Mouse (Mus musculus): Measurements from ENCODE around the gene Tmtc2. TPM values are rescaled to one million over a fixed set of nuclear protein-coding genes. Genes with fewer than 3 reads are reported as not detected.

Tmtc2 gene
- polyA plus RNA-seq, 1 experiment from 2014 or later: 6.9 TPM

- Histone ChIP-seq H3K9ac (no peak overlapping the region), H3K27me3 (ENCODE audit: insufficient read depth, low read length) (no peaks in the 10 kb centered on the region), H3K9me3 (ENCODE audit: low read depth, low read length) (no peaks in the 10 kb centered on the region), H3K4me3 (ENCODE audit: low read depth, low read length) (no peak overlapping the region), H3K36me3 (ENCODE audit: insufficient read depth) (no peaks in the 10 kb centered on the region), H3K4me1 (ENCODE audit: insufficient read depth) (no peaks in the 10 kb centered on the region), H3K27ac (ENCODE audit: low read depth) (no peak overlapping the region), H3K4me2 (no peak overlapping the region)
- no peak for TF ChIP-seq CTCF (IDR thresholded peaks at IDR 0.05; ENCODE audit: low read depth)
- ATAC-seq (ENCODE audit: insufficient read depth) (no peak), DNase-seq (no peak)
- WGBS: 81% methylated on average over 2 of the region's 2 CpGs
Observed at GRCm38 (mm10) chr10:105548040-105548439, 26.2 kb downstream of the Tmtc2 start.

- Histone ChIP-seq H3K9me3 (ENCODE audit: low read depth, low read length) (no peaks in the 10 kb centered on the region), H3K27me3 (ENCODE audit: insufficient read depth, low read length) (no peaks in the 10 kb centered on the region), H3K27ac (ENCODE audit: low read depth) (no peak overlapping the region), H3K4me3 (ENCODE audit: low read depth, low read length) (no peak overlapping the region), H3K4me2 (no peak overlapping the region), H3K9ac (no peak overlapping the region), H3K4me1 (ENCODE audit: insufficient read depth) (no peaks in the 10 kb centered on the region), H3K36me3 (ENCODE audit: insufficient read depth) (no peaks in the 10 kb centered on the region)
- DNase-seq: no peak
- TF ChIP-seq CTCF (IDR thresholded peaks at IDR 0.05; ENCODE audit: low read depth): no peak
- WGBS: 81% methylated on average over 2 of the region's 2 CpGs
- no peak for ATAC-seq (ENCODE audit: insufficient read depth)
Observed at GRCm38 (mm10) chr10:105544004-105545003, 29.9 kb downstream of the Tmtc2 start.

- no peaks in the 10 kb centered on the region for H3K9me3 ChIP-seq (ENCODE audit: low read depth, low read length)
- H3K9ac ChIP-seq: no peak overlapping the region
- no peak overlapping the region for H3K27ac ChIP-seq (ENCODE audit: low read depth)
- whole genome bisulfite sequencing: 92% methylated on average over 6 of the region's 6 CpGs
- H3K36me3 ChIP-seq (ENCODE audit: insufficient read depth): no peaks in the 10 kb centered on the region
- ATAC-seq (ENCODE audit: insufficient read depth) (no peak), DNase-seq (no peak)
- H3K4me2 ChIP-seq: no peak overlapping the region
- H3K27me3 ChIP-seq (ENCODE audit: insufficient read depth, low read length): no peaks in the 10 kb centered on the region
- no peaks in the 10 kb centered on the region for H3K4me1 ChIP-seq (ENCODE audit: insufficient read depth)
- TF ChIP-seq CTCF (IDR thresholded peaks at IDR 0.05; ENCODE audit: low read depth): no peak
- no peak overlapping the region for H3K4me3 ChIP-seq (ENCODE audit: low read depth, low read length)
Observed at GRCm38 (mm10) chr10:105542081-105542480, 32.2 kb downstream of the Tmtc2 start.

- Histone ChIP-seq H3K9ac (no peak overlapping the region), H3K9me3 (ENCODE audit: low read depth, low read length) (no peaks in the 10 kb centered on the region), H3K36me3 (ENCODE audit: insufficient read depth) (no peaks in the 10 kb centered on the region), H3K27ac (ENCODE audit: low read depth) (no peak overlapping the region), H3K4me1 (ENCODE audit: insufficient read depth) (no peaks in the 10 kb centered on the region), H3K4me3 (ENCODE audit: low read depth, low read length) (no peak overlapping the region), H3K4me2 (no peak overlapping the region), H3K27me3 (ENCODE audit: insufficient read depth, low read length) (no peaks in the 10 kb centered on the region)
- ATAC-seq (ENCODE audit: insufficient read depth): no peak
- no peak for DNase-seq
- 42% methylated on average over 5 of the region's 5 CpGs for WGBS
- TF ChIP-seq CTCF (IDR thresholded peaks at IDR 0.05; ENCODE audit: low read depth): no peak
Observed at GRCm38 (mm10) chr10:105539697-105540096, 34.6 kb downstream of the Tmtc2 start.

GRCm38 (mm10) chr10:105536910-105537309 is 37.3 kb downstream of the Tmtc2 start:
- Histone ChIP-seq H3K36me3 (ENCODE audit: insufficient read depth) (no peaks in the 10 kb centered on the region), H3K9ac (no peak overlapping the region), H3K4me1 (ENCODE audit: insufficient read depth) (no peaks in the 10 kb centered on the region), H3K27me3 (ENCODE audit: insufficient read depth, low read length) (no peaks in the 10 kb centered on the region), H3K27ac (ENCODE audit: low read depth) (no peak overlapping the region), H3K4me2 (no peak overlapping the region), H3K4me3 (ENCODE audit: low read depth, low read length) (no peak overlapping the region), H3K9me3 (ENCODE audit: low read depth, low read length) (no peaks in the 10 kb centered on the region)
- ATAC-seq (ENCODE audit: insufficient read depth): no peak
- no peak for TF ChIP-seq CTCF (IDR thresholded peaks at IDR 0.05; ENCODE audit: low read depth)
- no peak for DNase-seq
- WGBS: 52% methylated on average over 4 of the region's 4 CpGs

GRCm38 (mm10) chr10:105535848-105536247 is 38.4 kb downstream of the Tmtc2 start:
- Histone ChIP-seq H3K27me3 (ENCODE audit: insufficient read depth, low read length) (no peaks in the 10 kb centered on the region), H3K9ac (no peak overlapping the region), H3K27ac (ENCODE audit: low read depth) (no peak overlapping the region), H3K4me3 (ENCODE audit: low read depth, low read length) (no peak overlapping the region), H3K36me3 (ENCODE audit: insufficient read depth) (no peaks in the 10 kb centered on the region), H3K9me3 (ENCODE audit: low read depth, low read length) (no peaks in the 10 kb centered on the region), H3K4me2 (no peak overlapping the region), H3K4me1 (ENCODE audit: insufficient read depth) (no peaks in the 10 kb centered on the region)
- no peak for TF ChIP-seq CTCF (IDR thresholded peaks at IDR 0.05; ENCODE audit: low read depth)
- DNase-seq (no peak), ATAC-seq (ENCODE audit: insufficient read depth) (no peak)

GRCm38 (mm10) chr10:105532747-105533146 is 41.5 kb downstream of the Tmtc2 start:
- Histone ChIP-seq H3K27me3 (ENCODE audit: insufficient read depth, low read length) (no peaks in the 10 kb centered on the region), H3K36me3 (ENCODE audit: insufficient read depth) (no peaks in the 10 kb centered on the region), H3K4me1 (ENCODE audit: insufficient read depth) (no peaks in the 10 kb centered on the region), H3K27ac (ENCODE audit: low read depth) (no peak overlapping the region), H3K4me2 (no peak overlapping the region), H3K9ac (no peak overlapping the region), H3K4me3 (ENCODE audit: low read depth, low read length) (no peak overlapping the region), H3K9me3 (ENCODE audit: low read depth, low read length) (no peaks in the 10 kb centered on the region)
- 63% methylated on average over 7 of the region's 7 CpGs for WGBS
- no peak for DNase-seq
- TF ChIP-seq CTCF (IDR thresholded peaks at IDR 0.05; ENCODE audit: low read depth): no peak
- no peak for ATAC-seq (ENCODE audit: insufficient read depth)
